Mouse (Mus musculus) lung, postnatal 0 days (tissue): Measurements from ENCODE around the gene Fgd6. TPM values are rescaled to one million over a fixed set of nuclear protein-coding genes. Genes with fewer than 3 reads are reported as not detected.
A peak's percentile ranks its signal among the peaks of the same experiment; 100 is the strongest.

ENCODE experiments used
- ATAC-seq: fragments of 200-750 bp; cut with Nextera tagmentation; 2 replicates; pipeline ENCODE4 v1.8.0; 2017; ENCODE audit warnings: moderate library complexity
- DNase-seq: peaks from one replicate; pipeline ENCODE4 v3.0.0-alpha.2; 2016; ENCODE audit warnings: low spot score
- H3K27ac ChIP-seq: fragments of 300-500 bp; sonication (generic); 2 replicates; pipeline ENCODE4 v1.5.1; 2014; ENCODE audit warnings: antibody characterized with exemption, mild to moderate bottlenecking, low read length, mixed read lengths
- H3K27me3 ChIP-seq: fragments of 300-500 bp; sonication (generic); replicated peaks from 2 replicates; pipeline ENCODE4 v1.6.1; 2014; ENCODE audit warnings: low read length, mixed read lengths; ENCODE audit not compliant: insufficient read depth
- H3K36me3 ChIP-seq: fragments of 300-500 bp; sonication (generic); 2 replicates; pipeline ENCODE4 v1.6.1; 2014; ENCODE audit warnings: low read length, mixed read lengths; ENCODE audit not compliant: insufficient read depth
- H3K4me1 ChIP-seq: fragments of 300-500 bp; sonication (generic); 2 replicates; pipeline ENCODE4 v1.6.1; 2014; ENCODE audit warnings: antibody characterized with exemption, low read depth, low read length, mixed read lengths; ENCODE audit not compliant: insufficient read depth
- H3K4me2 ChIP-seq: fragments of 300-500 bp; sonication (generic); replicated peaks from 2 replicates; pipeline ENCODE4 v1.6.1; 2014; ENCODE audit warnings: low read depth, mild to moderate bottlenecking, low read length, moderate library complexity, mixed read lengths
- H3K4me3 ChIP-seq: fragments of 300-500 bp; sonication (generic); 2 replicates; pipeline ENCODE4 v1.5.1; 2014; ENCODE audit warnings: low read depth, low read length
- H3K9ac ChIP-seq: fragments of 300-500 bp; sonication (generic); replicated peaks from 2 replicates; pipeline ENCODE4 v1.6.1; 2014; ENCODE audit warnings: low read depth, mild to moderate bottlenecking
- H3K9me3 ChIP-seq: fragments of 300-500 bp; sonication (generic); 2 replicates; pipeline ENCODE4 v1.6.1; 2016; ENCODE audit warnings: low read length, mixed read lengths
- CTCF ChIP-seq: IDR thresholded peaks from 2 replicates; pipeline ENCODE4 v1.5.1; 2016; ENCODE audit warnings: antibody characterized with exemption, mild to moderate bottlenecking
- EP300 ChIP-seq: IDR thresholded peaks from 2 replicates; pipeline ENCODE4 v1.6.1; 2016; ENCODE audit warnings: antibody characterized with exemption, mild to moderate bottlenecking, control low read depth
- WGBS: fragments of 180-500 bp; shearing (Covaris S2); extraction: QIAGEN DNeasy Blood & Tissue Kit; methylation state at CpG from one replicate; pipeline ENCODE4 v1.1.7; 2014; 5-methylcytosine and 5-hydroxymethylcytosine counted together
- polyA plus RNA-seq: library from polyadenylated mRNA; unstranded; fragments of >200 nt; fragmentation: Nextera tagmentation; extraction: Ambion mirVana; gene quantifications from 2 replicates; pipeline ENCODE4 v1.2.1, GENCODE M21; 2015

Fgd6 gene
- polyA plus RNA-seq, 1 experiment from 2014 or later = 3.2 TPM

DNA sequence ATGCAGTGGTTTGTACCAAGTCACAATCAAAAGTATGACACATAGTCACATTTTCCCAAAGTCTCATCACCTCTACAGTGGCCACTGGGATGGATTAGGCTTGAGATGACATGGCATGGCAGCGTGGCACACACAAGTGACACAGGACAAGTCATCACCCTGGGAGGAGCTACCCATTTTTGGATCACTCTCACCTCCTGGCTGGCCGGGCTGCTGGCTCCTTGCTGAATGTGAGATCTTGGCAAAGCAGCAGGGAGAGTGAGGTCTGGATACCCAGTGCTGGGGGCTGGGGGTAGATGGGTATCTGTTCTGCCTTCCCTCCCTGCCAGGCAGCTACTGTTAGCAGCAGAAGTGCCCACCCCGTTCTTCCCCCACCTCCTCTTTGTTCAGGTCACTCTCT lies 31.1 kb downstream of the Fgd6 start:
- WGBS = 75% methylated on average over 3 of the region's 3 CpGs
- H3K4me1 ChIP-seq = no peaks in the 10 kb centered on the region
- H3K9ac ChIP-seq = no peak overlapping the region
- H3K27ac ChIP-seq = no peak overlapping the region
- ATAC-seq (no peak), DNase-seq (no peak)
- H3K9me3 ChIP-seq = no peaks in the 10 kb centered on the region
- H3K4me3 ChIP-seq = no peak overlapping the region
- no peaks in the 10 kb centered on the region for H3K27me3 ChIP-seq
- no peaks in the 10 kb centered on the region for H3K36me3 ChIP-seq
- H3K4me2 ChIP-seq = no peak overlapping the region
- TF ChIP-seq CTCF = no peak
- no peak for TF ChIP-seq EP300

DNA sequence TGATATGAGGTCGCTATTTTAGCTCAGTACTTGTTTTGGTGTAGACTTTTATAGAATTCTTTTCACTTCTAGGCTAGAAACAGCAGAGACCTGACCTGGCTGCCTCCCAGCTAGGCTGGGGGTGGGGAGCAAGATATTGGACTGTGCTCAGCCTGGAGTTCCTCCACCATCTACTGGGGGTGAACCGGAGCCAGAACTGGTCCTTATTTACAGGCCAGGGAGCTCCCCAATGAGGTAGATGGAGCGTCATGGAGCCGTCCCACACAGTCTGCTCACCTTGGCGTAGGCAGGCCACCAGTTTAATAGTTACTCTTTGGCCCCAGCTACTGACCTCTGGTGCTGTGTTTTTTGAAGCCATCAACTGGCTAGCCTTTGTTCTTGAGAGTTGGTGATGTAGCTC lies 32.9 kb downstream of the Fgd6 start:
- no peak overlapping the region for H3K4me2 ChIP-seq
- WGBS = 86% methylated on average over 5 of the region's 5 CpGs
- no peak overlapping the region for H3K9ac ChIP-seq
- no peak overlapping the region for H3K27ac ChIP-seq
- no peaks in the 10 kb centered on the region for H3K9me3 ChIP-seq
- no peaks in the 10 kb centered on the region for H3K4me1 ChIP-seq
- no peaks in the 10 kb centered on the region for H3K27me3 ChIP-seq
- DNase-seq (no peak), ATAC-seq (no peak)
- no peak for TF ChIP-seq EP300
- no peak for TF ChIP-seq CTCF
- H3K36me3 ChIP-seq = no peaks in the 10 kb centered on the region
- H3K4me3 ChIP-seq = no peak overlapping the region

DNA sequence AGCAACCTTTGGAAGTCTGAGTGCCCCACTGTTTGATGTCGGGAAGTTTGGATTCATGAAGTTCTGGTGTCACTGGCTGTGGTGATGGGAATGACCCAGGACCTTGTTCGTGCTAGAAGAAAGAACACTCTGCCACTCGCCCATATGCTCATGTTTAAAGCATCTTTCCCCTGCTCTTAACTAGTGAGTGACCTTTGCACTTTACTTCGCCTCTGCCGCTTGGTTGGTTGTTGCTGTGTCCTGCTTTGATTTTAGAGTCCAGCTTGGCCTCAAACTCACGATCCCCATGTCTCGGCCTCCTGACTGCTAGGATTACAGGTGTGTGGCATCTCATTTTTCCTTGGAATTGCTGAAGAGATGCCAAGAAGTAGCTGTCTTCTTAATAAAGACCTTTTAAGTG lies 35.8 kb downstream of the Fgd6 start:
- TF ChIP-seq EP300 (no peak), CTCF (no peak)
- Histone ChIP-seq H3K27ac (no peak overlapping the region), H3K9me3 (no peaks in the 10 kb centered on the region), H3K4me2 (no peak overlapping the region), H3K27me3 (no peaks in the 10 kb centered on the region), H3K36me3 (0 out of 2 replicates have a peak, but pooled peaks cover 4% of the 10 kb centered on the region), H3K4me3 (no peak overlapping the region), H3K9ac (no peak overlapping the region), H3K4me1 (no peaks in the 10 kb centered on the region)
- ATAC-seq = no peak
- 88% methylated on average over 7 of the region's 7 CpGs for WGBS
- DNase-seq = no peak

DNA sequence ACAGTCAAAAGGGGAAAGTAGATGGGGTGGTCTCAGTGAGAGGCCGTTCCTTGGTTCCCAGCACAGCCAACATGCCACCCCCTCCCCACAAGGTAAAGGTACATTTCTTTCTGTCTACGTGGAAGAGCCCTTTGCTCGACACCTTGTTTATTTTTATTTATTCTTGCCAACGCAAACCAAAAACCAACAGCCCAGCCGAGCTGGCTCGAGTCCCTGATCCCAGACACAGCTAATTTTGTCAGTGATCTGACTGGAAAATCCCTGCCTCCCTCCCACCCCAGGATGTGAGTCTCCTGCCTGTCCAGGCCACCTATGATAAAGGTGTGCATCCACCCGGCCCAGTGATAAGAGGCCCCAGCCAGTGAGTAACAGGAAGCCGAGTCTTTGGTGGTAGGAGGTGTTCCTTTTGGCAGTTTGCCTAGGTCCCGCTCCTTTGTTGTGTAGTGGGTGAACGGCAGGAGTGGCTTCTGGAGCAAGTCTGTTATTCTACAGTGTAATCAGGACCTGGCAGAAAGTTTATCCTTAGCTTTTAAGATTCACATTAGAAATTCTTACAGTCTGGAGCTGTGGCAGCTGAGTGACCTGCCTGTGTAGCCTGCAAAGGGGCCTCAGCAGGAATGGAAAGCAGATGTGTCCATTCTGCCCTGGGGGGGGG lies 36.6 kb downstream of the Fgd6 start:
- Histone ChIP-seq H3K4me3 (no peak overlapping the region), H3K4me2 (no peak overlapping the region), H3K27me3 (no peaks in the 10 kb centered on the region), H3K9me3 (no peaks in the 10 kb centered on the region), H3K36me3 (0 out of 2 replicates have a peak, but pooled peaks cover 4% of the 10 kb centered on the region), H3K27ac (no peak overlapping the region), H3K9ac (no peak overlapping the region), H3K4me1 (no peaks in the 10 kb centered on the region)
- peak; percentile 76 for ATAC-seq
- WGBS = 29% methylated on average over 10 of the region's 10 CpGs
- no peak for TF ChIP-seq EP300
- no peak for TF ChIP-seq CTCF
- peak; percentile 75 for DNase-seq

DNA sequence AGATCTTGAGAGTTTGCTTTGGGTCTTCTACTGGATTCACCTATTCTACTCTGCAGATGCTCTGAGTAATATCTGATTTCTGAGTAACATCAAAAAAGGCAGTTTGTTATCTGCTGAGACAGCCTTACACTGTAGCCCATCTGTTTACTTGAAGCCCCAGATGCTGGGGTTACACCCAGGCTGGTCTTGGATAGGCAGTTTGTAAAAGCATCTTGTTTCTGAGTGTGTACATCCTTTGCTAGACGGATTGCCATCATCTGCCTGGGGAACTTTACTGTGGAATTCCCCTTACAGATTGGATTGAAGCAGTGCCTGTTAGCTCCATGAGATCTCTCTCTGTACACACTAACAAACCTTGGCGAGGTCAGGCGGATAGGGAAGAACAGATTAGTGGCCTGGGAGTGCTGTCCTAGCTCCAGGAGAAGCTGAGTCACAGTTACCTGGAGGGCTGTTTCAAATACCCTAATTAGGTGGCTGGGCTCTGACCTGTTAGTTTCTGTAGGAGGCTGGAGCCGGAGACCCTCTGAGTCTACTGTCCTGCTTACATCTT lies 37.2 kb downstream of the Fgd6 start:
- H3K4me2 ChIP-seq = no peak overlapping the region
- H3K4me1 ChIP-seq = no peaks in the 10 kb centered on the region
- 0 out of 2 replicates have a peak, but pooled peaks cover 4% of the 10 kb centered on the region for H3K36me3 ChIP-seq
- ATAC-seq = no peak
- H3K27me3 ChIP-seq = no peaks in the 10 kb centered on the region
- WGBS = 57% methylated on average over 4 of the region's 4 CpGs
- DNase-seq = no peak
- H3K4me3 ChIP-seq = no peak overlapping the region
- H3K27ac ChIP-seq = no peak overlapping the region
- H3K9ac ChIP-seq = no peak overlapping the region
- TF ChIP-seq CTCF (no peak), EP300 (no peak)
- H3K9me3 ChIP-seq = no peaks in the 10 kb centered on the region

DNA sequence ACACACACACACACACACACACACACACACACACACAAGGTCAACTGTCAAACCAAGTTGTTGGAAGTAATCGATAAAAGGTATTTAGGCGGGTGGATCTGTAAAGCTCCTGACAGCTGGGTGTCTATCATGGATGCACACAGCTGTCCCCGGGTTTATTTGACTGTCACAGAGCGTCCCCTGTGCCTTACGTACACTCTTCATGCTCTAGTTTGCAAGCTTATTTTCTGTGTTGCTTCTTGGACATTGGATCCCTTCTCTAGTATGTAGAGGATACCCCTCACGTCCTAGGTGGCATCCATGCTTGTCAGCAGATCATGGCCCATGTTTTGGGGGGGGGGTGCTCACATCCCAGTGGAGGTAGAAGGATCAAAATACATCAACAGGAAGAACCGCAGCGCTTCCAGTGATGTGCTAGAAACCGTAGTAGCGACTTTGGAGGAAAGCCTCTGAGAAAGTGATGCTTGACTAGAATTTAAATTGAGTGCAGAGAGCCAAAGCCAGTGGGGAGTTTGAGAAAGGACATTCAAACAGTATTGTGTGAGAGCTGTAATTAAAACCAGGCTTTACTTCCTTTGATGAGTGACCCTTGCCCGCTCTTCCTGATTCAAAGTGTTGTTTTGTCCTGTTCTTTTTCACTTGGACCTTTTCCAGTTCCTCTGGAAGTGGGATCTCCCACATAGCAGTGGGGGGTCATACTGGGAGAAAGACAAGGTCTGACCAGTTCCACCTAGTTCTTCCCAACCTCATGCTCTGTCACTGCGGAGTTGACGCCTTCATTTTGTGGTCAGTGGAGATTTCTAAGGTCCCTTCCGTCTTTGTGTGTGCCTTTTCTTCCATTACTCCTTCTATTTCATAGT lies 41.4 kb downstream of the Fgd6 start:
- H3K27ac ChIP-seq = no peak overlapping the region
- DNase-seq (no peak), ATAC-seq (no peak)
- 0 out of 2 replicates have a peak, but pooled peaks cover 4% of the 10 kb centered on the region for H3K36me3 ChIP-seq
- TF ChIP-seq CTCF (no peak), EP300 (no peak)
- no peaks in the 10 kb centered on the region; the same call in 1 of the 2 replicates for H3K4me1 ChIP-seq
- WGBS = 82% methylated on average over 14 of the region's 14 CpGs
- no peak overlapping the region for H3K4me3 ChIP-seq
- H3K27me3 ChIP-seq = no peaks in the 10 kb centered on the region
- H3K9me3 ChIP-seq = no peaks in the 10 kb centered on the region
- no peak overlapping the region for H3K9ac ChIP-seq
- no peak overlapping the region for H3K4me2 ChIP-seq
